Mouse (Mus musculus) heart, embryonic 10.5 days (tissue): ENCODE data around the gene Sh3kbp1. TPM values are rescaled to one million over a fixed set of nuclear protein-coding genes. Genes with fewer than 3 reads are reported as not detected.

ENCODE experiments used
- DNase-seq: peaks from one replicate; pipeline ENCODE4 v3.0.0-alpha.2; 2017; ENCODE audit warnings: low spot score
- H3K27ac ChIP-seq: fragments of 300-500 bp; sonication (generic); 2 replicates; pipeline ENCODE4 v1.5.1; 2016; ENCODE audit warnings: mild to moderate bottlenecking
- H3K27me3 ChIP-seq: fragments of 300-500 bp; sonication (generic); 2 replicates; pipeline ENCODE4 v1.6.1; 2016; ENCODE audit warnings: mild to moderate bottlenecking; ENCODE audit not compliant: poor library complexity, insufficient read depth, severe bottlenecking
- H3K36me3 ChIP-seq: fragments of 300-500 bp; sonication (generic); 2 replicates; pipeline ENCODE4 v1.6.1; 2016; ENCODE audit warnings: mild to moderate bottlenecking, moderate library complexity
- H3K4me1 ChIP-seq: fragments of 300-500 bp; sonication (generic); 2 replicates; pipeline ENCODE4 v1.6.1; 2016; ENCODE audit warnings: mild to moderate bottlenecking
- H3K4me3 ChIP-seq: fragments of 300-500 bp; sonication (generic); 2 replicates; pipeline ENCODE4 v1.5.1; 2016; ENCODE audit warnings: mild to moderate bottlenecking, moderate library complexity
- H3K9me3 ChIP-seq: fragments of 300-500 bp; sonication (generic); 2 replicates; pipeline ENCODE4 v1.6.1; 2016; ENCODE audit warnings: mild to moderate bottlenecking, moderate library complexity
- WGBS: fragments of 180-500 bp; shearing (Covaris S2); methylation state at CpG from one replicate; pipeline ENCODE4 v1.1.7; 2016; 5-methylcytosine and 5-hydroxymethylcytosine counted together
- polyA plus RNA-seq: library from polyadenylated mRNA; unstranded; fragments of >200 nt; fragmentation: Nextera tagmentation; extraction: Ambion mirVana; gene quantifications from 2 replicates; pipeline ENCODE4 v1.2.1, GENCODE M21; 2016

Gene Sh3kbp1
- polyA plus RNA-seq, 1 experiment from 2014 or later: 54.1 TPM

DNA sequence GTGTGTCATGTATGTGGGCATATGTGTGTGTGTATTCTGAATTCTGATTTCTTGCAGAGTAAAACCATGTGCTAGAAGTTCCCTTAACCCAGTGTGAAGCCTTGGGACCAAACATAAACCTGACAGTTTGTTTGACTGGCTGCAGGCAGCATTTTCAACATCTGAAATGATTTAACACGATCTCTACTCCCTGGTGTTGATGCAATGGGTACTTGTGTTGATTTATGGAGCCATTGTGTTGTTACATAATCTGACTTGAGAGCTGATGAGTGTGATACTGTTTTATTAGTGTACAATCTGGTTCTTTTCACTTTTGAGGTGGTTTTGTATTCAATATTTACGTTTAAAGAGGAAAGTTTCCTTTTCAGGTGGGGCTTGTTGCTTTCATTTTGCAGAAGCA, 204.1 kb downstream of the Sh3kbp1 start:
- Histone ChIP-seq H3K27ac (no peak overlapping the region), H3K36me3 (no peaks in the 10 kb centered on the region), H3K4me1 (no peaks in the 10 kb centered on the region), H3K27me3 (no peaks in the 10 kb centered on the region), H3K4me3 (no peak overlapping the region), H3K9me3 (no peaks in the 10 kb centered on the region)
- no peak for DNase-seq
- 62% methylated on average over 2 of the region's 2 CpGs for WGBS

GRCm38 (mm10) chrX:159835239-159835638, 208.2 kb downstream of the Sh3kbp1 start:
- peaks cover 7% of the 10 kb centered on the region; the same call in 1 of the 2 replicates for H3K27me3 ChIP-seq

GRCm38 (mm10) chrX:159837379-159837778, 210.3 kb downstream of the Sh3kbp1 start:
- no peak overlapping the region for H3K27ac ChIP-seq
- no peaks in the 10 kb centered on the region for H3K9me3 ChIP-seq
- peaks cover 7% of the 10 kb centered on the region; the same call in 1 of the 2 replicates for H3K27me3 ChIP-seq
- no peaks in the 10 kb centered on the region for H3K4me1 ChIP-seq
- no peaks in the 10 kb centered on the region for H3K36me3 ChIP-seq
- WGBS: 89% methylated on average over 1 of the region's 1 CpGs
- no peak overlapping the region for H3K4me3 ChIP-seq
- no peak for DNase-seq

More at GRCm38 (mm10) chrX:159835239-159835638, 208.2 kb downstream of the Sh3kbp1 start:
- H3K4me1 ChIP-seq: no peaks in the 10 kb centered on the region
- WGBS: 78% methylated on average over 4 of the region's 4 CpGs
- H3K36me3 ChIP-seq: no peaks in the 10 kb centered on the region
- H3K4me3 ChIP-seq: no peak overlapping the region
- no peaks in the 10 kb centered on the region for H3K9me3 ChIP-seq
- no peak for DNase-seq
- no peak overlapping the region for H3K27ac ChIP-seq

DNA sequence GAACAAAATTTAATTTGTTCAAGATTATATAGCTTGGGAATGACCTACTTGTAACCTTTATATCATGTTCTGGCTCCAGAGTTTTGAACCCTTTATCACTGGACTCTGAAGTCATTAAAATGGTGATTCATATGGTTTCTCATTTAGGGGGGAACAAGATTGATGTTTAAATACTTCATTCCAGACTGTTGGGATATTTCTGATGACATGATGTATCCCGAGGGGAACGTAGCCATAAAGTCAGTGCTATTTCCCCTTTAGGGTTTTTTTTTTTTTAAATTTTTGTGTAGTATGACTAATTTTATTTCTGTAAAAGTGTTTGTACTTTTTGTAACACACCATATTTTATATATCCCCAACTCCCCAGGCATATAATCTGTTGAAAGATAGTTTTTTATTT, 212.7 kb downstream of the Sh3kbp1 start:
- Histone ChIP-seq H3K27ac (no peak overlapping the region), H3K4me1 (no peaks in the 10 kb centered on the region), H3K27me3 (peaks cover 7% of the 10 kb centered on the region; the same call in 1 of the 2 replicates), H3K4me3 (no peak overlapping the region), H3K36me3 (no peaks in the 10 kb centered on the region), H3K9me3 (no peaks in the 10 kb centered on the region)
- 74% methylated on average over 2 of the region's 2 CpGs for WGBS
- no peak for DNase-seq

DNA sequence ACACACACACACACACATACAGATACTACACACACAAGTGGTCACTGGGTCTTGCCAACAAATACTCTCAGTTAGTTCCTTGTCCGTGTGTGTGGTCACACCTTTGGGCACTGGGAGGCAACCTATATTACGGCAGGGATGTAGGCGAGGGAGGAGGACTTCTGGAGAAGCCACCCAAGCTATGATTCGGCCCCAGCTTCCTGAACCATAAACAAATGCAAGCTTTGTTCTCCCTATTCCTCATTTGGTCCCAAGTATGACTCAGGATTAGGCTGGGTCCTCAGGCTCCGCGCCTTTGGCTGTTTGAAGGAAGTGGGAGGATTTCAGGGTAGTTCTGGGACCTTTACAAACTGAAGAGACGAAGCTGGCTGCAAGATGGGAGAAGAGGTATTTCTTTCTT, 213.2 kb downstream of the Sh3kbp1 start:
- Histone ChIP-seq H3K9me3 (no peaks in the 10 kb centered on the region), H3K27me3 (peaks cover 7% of the 10 kb centered on the region; the same call in 1 of the 2 replicates), H3K4me3 (no peak overlapping the region), H3K27ac (no peak overlapping the region), H3K4me1 (no peaks in the 10 kb centered on the region), H3K36me3 (no peaks in the 10 kb centered on the region)
- no peak for DNase-seq
- WGBS: 54% methylated on average over 7 of the region's 7 CpGs

- Histone ChIP-seq H3K27ac (no peak overlapping the region), H3K36me3 (no peaks in the 10 kb centered on the region), H3K27me3 (no peaks in the 10 kb centered on the region), H3K4me3 (no peak overlapping the region), H3K9me3 (no peaks in the 10 kb centered on the region), H3K4me1 (no peaks in the 10 kb centered on the region)
- DNase-seq: no peak
- WGBS: 86% methylated on average over 8 of the region's 8 CpGs
Observed at GRCm38 (mm10) chrX:159850722-159851121, 223.7 kb downstream of the Sh3kbp1 start.

DNA sequence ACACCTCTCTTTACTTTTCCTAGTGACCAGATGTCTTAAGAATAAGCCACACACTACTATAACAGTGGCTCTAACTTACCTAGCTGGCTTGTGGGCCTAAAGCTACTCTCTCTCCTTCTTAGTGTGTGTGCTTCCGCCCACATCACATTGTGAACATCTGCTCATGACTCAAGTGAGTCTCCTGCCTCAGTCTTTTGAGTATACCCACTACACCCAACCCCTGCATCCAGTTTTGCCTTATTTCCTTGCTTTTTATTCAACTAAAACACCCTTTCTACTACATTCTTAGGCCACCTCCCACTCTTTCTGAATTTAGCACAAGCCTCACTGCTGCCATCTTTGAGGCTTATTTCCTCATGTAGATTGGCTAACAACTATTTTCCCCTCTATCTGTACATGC, 229.8 kb downstream of the Sh3kbp1 start:
- H3K27me3 ChIP-seq: no peaks in the 10 kb centered on the region
- no peak for DNase-seq
- 83% methylated on average over 1 of the region's 1 CpGs for WGBS
- no peak overlapping the region for H3K4me3 ChIP-seq
- H3K9me3 ChIP-seq: no peaks in the 10 kb centered on the region
- no peaks in the 10 kb centered on the region for H3K36me3 ChIP-seq
- H3K4me1 ChIP-seq: no peaks in the 10 kb centered on the region
- H3K27ac ChIP-seq: no peak overlapping the region

DNA sequence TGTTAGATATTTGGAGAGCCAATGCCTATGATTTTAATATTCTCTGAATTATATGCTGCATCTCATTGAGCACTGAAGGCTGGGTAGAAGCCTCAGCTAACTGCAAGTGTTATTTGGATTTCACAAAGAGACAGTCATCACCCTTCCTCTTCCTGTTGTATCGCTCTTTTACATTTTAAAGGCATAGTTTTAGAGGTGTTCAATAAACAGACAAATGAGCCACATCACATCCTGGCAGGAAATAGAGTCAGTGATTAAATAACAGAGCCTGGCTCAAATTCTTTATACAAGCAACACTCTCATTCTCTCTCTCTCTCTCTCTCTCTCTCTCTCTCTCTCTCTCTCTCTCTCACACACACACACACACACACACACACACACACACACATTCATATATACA, 231.1 kb downstream of the Sh3kbp1 start:
- Histone ChIP-seq H3K9me3 (no peaks in the 10 kb centered on the region), H3K4me3 (no peak overlapping the region), H3K4me1 (no peaks in the 10 kb centered on the region; the same call in 1 of the 2 replicates), H3K36me3 (no peaks in the 10 kb centered on the region), H3K27ac (no peak overlapping the region), H3K27me3 (peaks cover 5% of the 10 kb centered on the region; the same call in 1 of the 2 replicates)
- 77% methylated on average over 1 of the region's 1 CpGs for WGBS
- DNase-seq: no peak

DNA sequence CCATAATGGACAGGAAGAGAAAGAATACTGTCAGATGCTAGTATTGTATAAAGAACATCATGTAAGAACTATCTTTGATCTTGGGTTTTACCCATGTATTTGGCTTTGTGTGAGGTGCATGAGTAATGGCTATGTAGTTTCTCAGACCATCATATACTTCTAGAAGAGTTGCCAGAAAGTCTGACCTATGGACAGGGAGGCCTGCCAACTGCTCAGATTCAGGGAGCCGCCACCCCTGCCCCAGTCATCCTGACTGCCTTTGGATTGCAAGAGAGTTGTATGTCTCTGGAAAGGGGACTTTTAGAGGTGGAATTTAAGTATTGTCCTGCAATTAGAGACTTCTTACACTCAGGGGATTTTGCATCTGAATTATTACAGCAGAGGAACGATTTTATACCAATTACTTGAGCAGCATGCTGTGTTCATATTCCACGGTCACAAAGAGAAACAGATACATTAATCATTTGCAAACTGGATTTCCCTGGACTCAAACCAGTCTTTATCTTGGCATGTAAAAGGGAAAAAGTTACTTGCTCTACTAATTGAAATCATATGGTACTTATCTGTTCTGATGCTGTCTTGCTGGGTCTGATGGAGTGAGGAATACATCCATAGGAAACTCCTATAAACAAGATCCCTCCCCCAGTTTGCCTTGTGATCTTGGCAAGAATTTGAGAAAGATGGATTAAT, 233.9 kb downstream of the Sh3kbp1 start:
- H3K27ac ChIP-seq: no peak overlapping the region
- no peaks in the 10 kb centered on the region; the same call in 1 of the 2 replicates for H3K4me1 ChIP-seq
- no peak for DNase-seq
- no peaks in the 10 kb centered on the region for H3K36me3 ChIP-seq
- H3K4me3 ChIP-seq: no peak overlapping the region
- H3K27me3 ChIP-seq: peaks cover 8% of the 10 kb centered on the region; the same call in 1 of the 2 replicates
- WGBS: 70% methylated on average over 3 of the region's 3 CpGs
- H3K9me3 ChIP-seq: no peaks in the 10 kb centered on the region

DNA sequence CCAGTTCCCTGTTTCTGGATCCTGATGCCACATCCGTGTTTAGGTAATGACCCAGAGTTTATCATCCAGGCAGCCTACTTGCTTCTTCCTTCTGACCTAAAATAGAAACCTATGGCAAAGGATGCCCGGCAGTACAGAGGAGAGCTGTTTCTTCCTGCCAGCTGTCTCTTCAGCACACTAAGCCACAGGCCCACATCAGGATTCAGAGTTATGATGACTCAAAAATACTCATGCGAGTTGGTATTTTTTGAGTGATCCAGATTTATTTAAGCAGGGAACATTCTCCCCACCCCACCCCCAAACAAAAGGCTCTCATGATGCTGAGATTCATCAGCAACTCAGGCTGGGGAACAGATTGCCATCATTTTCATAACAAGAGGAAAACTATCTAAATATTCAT, 240.6 kb downstream of the Sh3kbp1 start:
- H3K27me3 ChIP-seq: peaks cover 8% of the 10 kb centered on the region; the same call in 1 of the 2 replicates
- no peak overlapping the region for H3K27ac ChIP-seq
- no peak for DNase-seq
- H3K9me3 ChIP-seq: no peaks in the 10 kb centered on the region
- H3K4me3 ChIP-seq: no peak overlapping the region
- H3K4me1 ChIP-seq: no peaks in the 10 kb centered on the region
- H3K36me3 ChIP-seq: no peaks in the 10 kb centered on the region
- WGBS: 63% methylated on average over 3 of the region's 3 CpGs

DNA sequence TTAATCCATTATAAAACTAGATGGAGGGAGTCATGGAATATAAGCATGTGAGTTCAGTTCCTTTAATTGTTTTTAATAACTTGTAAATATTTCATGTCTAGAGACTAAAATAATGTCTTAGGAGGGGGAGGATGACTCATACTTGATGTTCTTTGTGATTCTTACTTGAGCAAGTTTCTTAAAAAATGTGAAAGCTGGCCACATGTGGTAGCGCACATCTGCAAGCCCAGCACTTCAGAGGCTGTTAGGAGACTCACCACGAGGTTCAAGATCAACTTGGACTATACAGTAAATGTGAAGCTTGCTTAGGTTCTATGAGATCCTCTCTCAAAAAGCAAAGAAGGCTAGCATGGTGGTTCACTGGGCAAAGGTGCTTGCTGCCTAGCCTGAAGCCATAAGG, 245.4 kb downstream of the Sh3kbp1 start:
- Histone ChIP-seq H3K27me3 (no peaks in the 10 kb centered on the region; the same call in 1 of the 2 replicates), H3K4me1 (no peaks in the 10 kb centered on the region), H3K36me3 (no peaks in the 10 kb centered on the region), H3K4me3 (no peak overlapping the region), H3K27ac (no peak overlapping the region), H3K9me3 (no peaks in the 10 kb centered on the region)
- no peak for DNase-seq
- WGBS: 76% methylated on average over 2 of the region's 2 CpGs

GRCm38 (mm10) chrX:159877770-159878169, 250.7 kb downstream of the Sh3kbp1 start:
- Histone ChIP-seq H3K4me3 (no peak overlapping the region), H3K9me3 (no peaks in the 10 kb centered on the region), H3K27ac (no peak overlapping the region), H3K27me3 (no peaks in the 10 kb centered on the region; the same call in 1 of the 2 replicates), H3K36me3 (no peaks in the 10 kb centered on the region), H3K4me1 (no peaks in the 10 kb centered on the region)
- 74% methylated on average over 1 of the region's 1 CpGs for WGBS
- no peak for DNase-seq

- H3K27ac ChIP-seq: no peak overlapping the region
- H3K4me3 ChIP-seq: no peak overlapping the region
- DNase-seq: no peak
- H3K9me3 ChIP-seq: no peaks in the 10 kb centered on the region
- WGBS: 60% methylated on average over 3 of the region's 3 CpGs
- no peaks in the 10 kb centered on the region for H3K4me1 ChIP-seq
- no peaks in the 10 kb centered on the region; the same call in 1 of the 2 replicates for H3K27me3 ChIP-seq
- H3K36me3 ChIP-seq: no peaks in the 10 kb centered on the region
Observed at GRCm38 (mm10) chrX:159879455-159879854, 252.4 kb downstream of the Sh3kbp1 start.
